Mouse (Mus musculus) lung, postnatal 0 days (tissue): ENCODE measurements around the gene Sptbn4. TPM values are rescaled to one million over a fixed set of nuclear protein-coding genes. Genes with fewer than 3 reads are reported as not detected.

Source experiments
- ATAC-seq: fragments of 200-750 bp; cut with Nextera tagmentation; 2 replicates; pipeline ENCODE4 v1.8.0; 2017; ENCODE audit warnings: moderate library complexity
- DNase-seq: peaks from one replicate; pipeline ENCODE4 v3.0.0-alpha.2; 2016; ENCODE audit warnings: low spot score
- H3K27ac ChIP-seq: fragments of 300-500 bp; sonication (generic); 2 replicates; pipeline ENCODE4 v1.5.1; 2014; ENCODE audit warnings: antibody characterized with exemption, mild to moderate bottlenecking, low read length, mixed read lengths
- H3K27me3 ChIP-seq: fragments of 300-500 bp; sonication (generic); replicated peaks from 2 replicates; pipeline ENCODE4 v1.6.1; 2014; ENCODE audit warnings: low read length, mixed read lengths; ENCODE audit not compliant: insufficient read depth
- H3K36me3 ChIP-seq: fragments of 300-500 bp; sonication (generic); 2 replicates; pipeline ENCODE4 v1.6.1; 2014; ENCODE audit warnings: low read length, mixed read lengths; ENCODE audit not compliant: insufficient read depth
- H3K4me1 ChIP-seq: fragments of 300-500 bp; sonication (generic); 2 replicates; pipeline ENCODE4 v1.6.1; 2014; ENCODE audit warnings: antibody characterized with exemption, low read depth, low read length, mixed read lengths; ENCODE audit not compliant: insufficient read depth
- H3K4me2 ChIP-seq: fragments of 300-500 bp; sonication (generic); replicated peaks from 2 replicates; pipeline ENCODE4 v1.6.1; 2014; ENCODE audit warnings: low read depth, mild to moderate bottlenecking, low read length, moderate library complexity, mixed read lengths
- H3K4me3 ChIP-seq: fragments of 300-500 bp; sonication (generic); 2 replicates; pipeline ENCODE4 v1.5.1; 2014; ENCODE audit warnings: low read depth, low read length
- H3K9ac ChIP-seq: fragments of 300-500 bp; sonication (generic); replicated peaks from 2 replicates; pipeline ENCODE4 v1.6.1; 2014; ENCODE audit warnings: low read depth, mild to moderate bottlenecking
- H3K9me3 ChIP-seq: fragments of 300-500 bp; sonication (generic); 2 replicates; pipeline ENCODE4 v1.6.1; 2016; ENCODE audit warnings: low read length, mixed read lengths
- CTCF ChIP-seq: IDR thresholded peaks from 2 replicates; pipeline ENCODE4 v1.5.1; 2016; ENCODE audit warnings: antibody characterized with exemption, mild to moderate bottlenecking
- EP300 ChIP-seq: IDR thresholded peaks from 2 replicates; pipeline ENCODE4 v1.6.1; 2016; ENCODE audit warnings: antibody characterized with exemption, mild to moderate bottlenecking, control low read depth
- WGBS: fragments of 180-500 bp; shearing (Covaris S2); extraction: QIAGEN DNeasy Blood & Tissue Kit; methylation state at CpG from one replicate; pipeline ENCODE4 v1.1.7; 2014; 5-methylcytosine and 5-hydroxymethylcytosine counted together
- polyA plus RNA-seq: library from polyadenylated mRNA; unstranded; fragments of >200 nt; fragmentation: Nextera tagmentation; extraction: Ambion mirVana; gene quantifications from 2 replicates; pipeline ENCODE4 v1.2.1, GENCODE M21; 2015

Sptbn4 gene
- polyA plus RNA-seq, 1 experiment from 2014 or later, result 0.20 TPM

GRCm38 (mm10) chr7:27384731-27385130 lies 62.8 kb downstream of the Sptbn4 start:
- Histone ChIP-seq H3K27ac (no peak overlapping the region), H3K9ac (no peak overlapping the region), H3K4me1 (no peaks in the 10 kb centered on the region), H3K9me3 (no peaks in the 10 kb centered on the region), H3K4me3 (no peak overlapping the region), H3K36me3 (no peaks in the 10 kb centered on the region), H3K4me2 (no peak overlapping the region), H3K27me3 (no peaks in the 10 kb centered on the region)
- 44% methylated on average over 4 of the region's 4 CpGs for WGBS
- DNase-seq, result peak; percentile 66
- TF ChIP-seq CTCF, result peak; percentile 88
- TF ChIP-seq EP300, result no peak
- ATAC-seq, result peak; percentile 63

- no peaks in the 10 kb centered on the region for H3K4me1 ChIP-seq
- no peaks in the 10 kb centered on the region for H3K36me3 ChIP-seq
- no peaks in the 10 kb centered on the region for H3K9me3 ChIP-seq
- no peak overlapping the region for H3K27ac ChIP-seq
- H3K27me3 ChIP-seq, result no peaks in the 10 kb centered on the region
- WGBS, result 76% methylated on average over 5 of the region's 5 CpGs
- TF ChIP-seq CTCF (no peak), EP300 (no peak)
- H3K4me3 ChIP-seq, result no peak overlapping the region
- ATAC-seq (no peak), DNase-seq (no peak)
- no peak overlapping the region for H3K9ac ChIP-seq
- no peak overlapping the region for H3K4me2 ChIP-seq
Measured at GRCm38 (mm10) chr7:27384134-27384533, 63.4 kb downstream of the Sptbn4 start.

- TF ChIP-seq CTCF (no peak), EP300 (no peak)
- no peak overlapping the region for H3K27ac ChIP-seq
- no peak for DNase-seq
- 79% methylated on average over 1 of the region's 1 CpGs for WGBS
- no peak overlapping the region for H3K4me3 ChIP-seq
- H3K9ac ChIP-seq, result no peak overlapping the region
- H3K27me3 ChIP-seq, result no peaks in the 10 kb centered on the region
- no peaks in the 10 kb centered on the region for H3K4me1 ChIP-seq
- ATAC-seq, result no peak
- no peak overlapping the region for H3K4me2 ChIP-seq
- no peaks in the 10 kb centered on the region for H3K36me3 ChIP-seq
- H3K9me3 ChIP-seq, result no peaks in the 10 kb centered on the region
Measured at GRCm38 (mm10) chr7:27383233-27383632, 64.3 kb downstream of the Sptbn4 start.

GRCm38 (mm10) chr7:27381560-27381959 lies 65.9 kb downstream of the Sptbn4 start:
- TF ChIP-seq EP300, result no peak
- Histone ChIP-seq H3K27ac (no peak overlapping the region), H3K9ac (no peak overlapping the region), H3K9me3 (no peaks in the 10 kb centered on the region), H3K4me2 (no peak overlapping the region), H3K4me3 (no peak overlapping the region), H3K4me1 (no peaks in the 10 kb centered on the region), H3K36me3 (no peaks in the 10 kb centered on the region), H3K27me3 (no peaks in the 10 kb centered on the region)
- DNase-seq (no peak), ATAC-seq (no peak)
- WGBS, result 44% methylated on average over 4 of the region's 4 CpGs

- no peak for ATAC-seq
- no peak overlapping the region for H3K4me3 ChIP-seq
- H3K9ac ChIP-seq, result no peak overlapping the region
- H3K4me2 ChIP-seq, result no peak overlapping the region
- H3K27ac ChIP-seq, result no peak overlapping the region
- no peak for DNase-seq
- TF ChIP-seq EP300, result no peak
- TF ChIP-seq CTCF, result no peak
- H3K36me3 ChIP-seq, result no peaks in the 10 kb centered on the region
- no peaks in the 10 kb centered on the region for H3K27me3 ChIP-seq
- no peaks in the 10 kb centered on the region for H3K4me1 ChIP-seq
- H3K9me3 ChIP-seq, result no peaks in the 10 kb centered on the region
- WGBS, result 13% methylated on average over 1 of the region's 1 CpGs
Measured at GRCm38 (mm10) chr7:27381009-27381408, 66.5 kb downstream of the Sptbn4 start.

GRCm38 (mm10) chr7:27379836-27380235 lies 67.7 kb downstream of the Sptbn4 start:
- Histone ChIP-seq H3K4me2 (no peak overlapping the region), H3K27me3 (0 out of 2 replicates have a peak, but pooled peaks cover 3% of the 10 kb centered on the region), H3K36me3 (no peaks in the 10 kb centered on the region), H3K9ac (no peak overlapping the region), H3K9me3 (no peaks in the 10 kb centered on the region), H3K27ac (no peak overlapping the region), H3K4me1 (no peaks in the 10 kb centered on the region), H3K4me3 (no peak overlapping the region)
- ATAC-seq (no peak), DNase-seq (no peak)
- WGBS, result 85% methylated on average over 6 of the region's 6 CpGs
- TF ChIP-seq EP300 (no peak), CTCF (no peak)

GRCm38 (mm10) chr7:27378431-27378830 lies 69.1 kb downstream of the Sptbn4 start:
- 0 out of 2 replicates have a peak, but pooled peaks cover 10% of the 10 kb centered on the region for H3K27me3 ChIP-seq
- peak; percentile 87 for ATAC-seq
- WGBS, result 15% methylated on average over 4 of the region's 4 CpGs

More at GRCm38 (mm10) chr7:27378431-27378830, 69.1 kb downstream of the Sptbn4 start:
- TF ChIP-seq EP300 (no peak), CTCF (peak; percentile 76)
- peak; percentile 87 for DNase-seq
- Histone ChIP-seq H3K36me3 (no peaks in the 10 kb centered on the region), H3K4me1 (no peaks in the 10 kb centered on the region), H3K27ac (no peak overlapping the region), H3K9ac (no peak overlapping the region), H3K9me3 (no peaks in the 10 kb centered on the region), H3K4me2 (no peak overlapping the region), H3K4me3 (no peak overlapping the region)
